Mouse (Mus musculus): ENCODE results near the gene Twf1. TPM values are rescaled to one million over a fixed set of nuclear protein-coding genes. Genes with fewer than 3 reads are reported as not detected.

Twf1 gene
- polyA plus RNA-seq (2015; fragmentation: Nextera tagmentation; extraction: Ambion mirVana), result 88.5 and 102 TPM in 2 replicates

- Histone ChIP-seq H3K9ac (replicated peaks; ENCODE audit: low read depth, low read length) (peak within 1 kb of the TSS; percentile 97), H3K9me3 (ENCODE audit: control insufficient read depth, low read length) (no peaks in the 10 kb centered on the region), H3K27ac (ENCODE audit: low read length) (peak within 1 kb of the TSS; percentile 78), H3K4me2 (ENCODE audit: low read length) (peak within 1 kb of the TSS; percentile 80), H3K4me3 (replicated peaks; ENCODE audit: low read length) (peak within 1 kb of the TSS; percentile 96), H3K27me3 (replicated peaks; ENCODE audit: control insufficient read depth, insufficient read depth, low read length) (no peaks in the 10 kb centered on the region), H3K4me1 (replicated peaks; ENCODE audit: control insufficient read depth, insufficient read depth, low read length) (peaks cover 11% of the 10 kb centered on the region), H3K36me3 (ENCODE audit: control insufficient read depth, insufficient read depth) (peaks cover 7% of the 10 kb centered on the region)
- ATAC-seq, result peak; percentile 100
- WGBS, result 0% methylated on average over 66 of the region's 70 CpGs
These were observed at the start of gene Twf1 for GRCm38 (mm10) chr15:94589219-94590075. Twf1 (minus strand) TSS chr15:94589889.

GRCm38 (mm10) chr15:94639126-94639525 is 49.4 kb upstream of the Twf1 start:
- Histone ChIP-seq H3K4me1 (replicated peaks; ENCODE audit: control insufficient read depth, insufficient read depth, low read length) (0 out of 2 replicates have a peak, but pooled peaks cover 6% of the 10 kb centered on the region), H3K9ac (replicated peaks; ENCODE audit: low read depth, low read length) (no peak overlapping the region), H3K36me3 (ENCODE audit: control insufficient read depth, insufficient read depth) (no peaks in the 10 kb centered on the region), H3K27me3 (replicated peaks; ENCODE audit: control insufficient read depth, insufficient read depth, low read length) (peaks cover 7% of the 10 kb centered on the region), H3K27ac (ENCODE audit: low read length) (no peak overlapping the region), H3K4me3 (replicated peaks; ENCODE audit: low read length) (no peak overlapping the region), H3K9me3 (ENCODE audit: control insufficient read depth, low read length) (no peaks in the 10 kb centered on the region), H3K4me2 (ENCODE audit: low read length) (no peak overlapping the region)
- 96% methylated on average over 2 of the region's 2 CpGs for WGBS
- no peak for ATAC-seq

GRCm38 (mm10) chr15:94638207-94638606 is 48.5 kb upstream of the Twf1 start:
- no peaks in the 10 kb centered on the region for H3K36me3 ChIP-seq (ENCODE audit: control insufficient read depth, insufficient read depth)
- H3K27ac ChIP-seq (ENCODE audit: low read length), result no peak overlapping the region
- whole genome bisulfite sequencing, result 71% methylated on average over 2 of the region's 2 CpGs
- no peaks in the 10 kb centered on the region for H3K9me3 ChIP-seq (ENCODE audit: control insufficient read depth, low read length)
- no peak for ATAC-seq
- no peak overlapping the region for H3K9ac ChIP-seq (replicated peaks; ENCODE audit: low read depth, low read length)
- H3K4me1 ChIP-seq (replicated peaks; ENCODE audit: control insufficient read depth, insufficient read depth, low read length), result 0 out of 2 replicates have a peak, but pooled peaks cover 6% of the 10 kb centered on the region
- H3K4me3 ChIP-seq (replicated peaks; ENCODE audit: low read length), result no peak overlapping the region
- H3K27me3 ChIP-seq (replicated peaks; ENCODE audit: control insufficient read depth, insufficient read depth, low read length), result peaks cover 3% of the 10 kb centered on the region
- no peak overlapping the region for H3K4me2 ChIP-seq (ENCODE audit: low read length)

- no peak overlapping the region for H3K4me2 ChIP-seq (ENCODE audit: low read length)
- WGBS, result 84% methylated on average over 11 of the region's 11 CpGs
- H3K4me3 ChIP-seq (replicated peaks; ENCODE audit: low read length), result no peak overlapping the region
- no peak overlapping the region for H3K9ac ChIP-seq (replicated peaks; ENCODE audit: low read depth, low read length)
- H3K36me3 ChIP-seq (ENCODE audit: control insufficient read depth, insufficient read depth), result no peaks in the 10 kb centered on the region
- H3K4me1 ChIP-seq (replicated peaks; ENCODE audit: control insufficient read depth, insufficient read depth, low read length), result no peaks in the 10 kb centered on the region; the same call in 1 of the 2 replicates
- no peak overlapping the region for H3K27ac ChIP-seq (ENCODE audit: low read length)
- peaks cover 12% of the 10 kb centered on the region for H3K27me3 ChIP-seq (replicated peaks; ENCODE audit: control insufficient read depth, insufficient read depth, low read length)
- ATAC-seq, result no peak
- H3K9me3 ChIP-seq (ENCODE audit: control insufficient read depth, low read length), result no peaks in the 10 kb centered on the region
These were observed 44.8 kb upstream of the Twf1 start for GRCm38 (mm10) chr15:94634524-94634923.

GRCm38 (mm10) chr15:94630553-94630952 is 40.9 kb upstream of the Twf1 start:
- Histone ChIP-seq H3K27ac (ENCODE audit: low read length) (no peak overlapping the region), H3K36me3 (ENCODE audit: control insufficient read depth, insufficient read depth) (no peaks in the 10 kb centered on the region), H3K4me1 (replicated peaks; ENCODE audit: control insufficient read depth, insufficient read depth, low read length) (peaks cover 4% of the 10 kb centered on the region; the same call in 1 of the 2 replicates), H3K4me2 (ENCODE audit: low read length) (no peak overlapping the region), H3K4me3 (replicated peaks; ENCODE audit: low read length) (no peak overlapping the region), H3K27me3 (replicated peaks; ENCODE audit: control insufficient read depth, insufficient read depth, low read length) (peaks cover 12% of the 10 kb centered on the region), H3K9me3 (ENCODE audit: control insufficient read depth, low read length) (no peaks in the 10 kb centered on the region), H3K9ac (replicated peaks; ENCODE audit: low read depth, low read length) (no peak overlapping the region)
- WGBS, result 84% methylated on average over 4 of the region's 4 CpGs
- ATAC-seq, result no peak

GRCm38 (mm10) chr15:94628830-94629601 is 39.3 kb upstream of the Twf1 start, which contains the start of gene Tmem117:
Tmem117 (plus strand) TSS chr15:94629232.
- Histone ChIP-seq H3K27ac (ENCODE audit: low read length) (no peak within 1 kb of the TSS), H3K4me2 (ENCODE audit: low read length) (peak within 1 kb of the TSS; percentile 99), H3K9ac (replicated peaks; ENCODE audit: low read depth, low read length) (peak within 1 kb of the TSS; percentile 67), H3K9me3 (ENCODE audit: control insufficient read depth, low read length) (no peaks in the 10 kb centered on the region), H3K27me3 (replicated peaks; ENCODE audit: control insufficient read depth, insufficient read depth, low read length) (peaks cover 12% of the 10 kb centered on the region), H3K4me3 (replicated peaks; ENCODE audit: low read length) (peak within 1 kb of the TSS; percentile 61), H3K36me3 (ENCODE audit: control insufficient read depth, insufficient read depth) (no peaks in the 10 kb centered on the region), H3K4me1 (replicated peaks; ENCODE audit: control insufficient read depth, insufficient read depth, low read length) (peaks cover 4% of the 10 kb centered on the region; the same call in 1 of the 2 replicates)
- WGBS, result under 1% methylated on average over 90 of the region's 96 CpGs
- ATAC-seq, result peak; percentile 71

- Histone ChIP-seq H3K4me1 (replicated peaks; ENCODE audit: control insufficient read depth, insufficient read depth, low read length) (peaks cover 4% of the 10 kb centered on the region; the same call in 1 of the 2 replicates), H3K9ac (replicated peaks; ENCODE audit: low read depth, low read length) (peak overlapping the region; percentile 67; the same call in 1 of the 2 replicates), H3K27me3 (replicated peaks; ENCODE audit: control insufficient read depth, insufficient read depth, low read length) (peaks cover 12% of the 10 kb centered on the region), H3K9me3 (ENCODE audit: control insufficient read depth, low read length) (no peaks in the 10 kb centered on the region), H3K4me2 (ENCODE audit: low read length) (peak overlapping the region; percentile 99), H3K4me3 (replicated peaks; ENCODE audit: low read length) (peak overlapping the region; percentile 61), H3K36me3 (ENCODE audit: control insufficient read depth, insufficient read depth) (no peaks in the 10 kb centered on the region), H3K27ac (ENCODE audit: low read length) (no peak overlapping the region)
- WGBS, result 49% methylated on average over 2 of the region's 2 CpGs
- peak; percentile 12; the same call in 1 of the 2 replicates for ATAC-seq
These were observed 38.8 kb upstream of the Twf1 start for GRCm38 (mm10) chr15:94628463-94628829.

GRCm38 (mm10) chr15:94620909-94621308 is 31.2 kb upstream of the Twf1 start:
- Histone ChIP-seq H3K27ac (ENCODE audit: low read length) (no peak overlapping the region), H3K4me1 (replicated peaks; ENCODE audit: control insufficient read depth, insufficient read depth, low read length) (no peaks in the 10 kb centered on the region), H3K4me3 (replicated peaks; ENCODE audit: low read length) (no peak overlapping the region), H3K9me3 (ENCODE audit: control insufficient read depth, low read length) (no peaks in the 10 kb centered on the region), H3K4me2 (ENCODE audit: low read length) (no peak overlapping the region), H3K9ac (replicated peaks; ENCODE audit: low read depth, low read length) (no peak overlapping the region), H3K27me3 (replicated peaks; ENCODE audit: control insufficient read depth, insufficient read depth, low read length) (no peaks in the 10 kb centered on the region), H3K36me3 (ENCODE audit: control insufficient read depth, insufficient read depth) (no peaks in the 10 kb centered on the region)
- ATAC-seq, result no peak

GRCm38 (mm10) chr15:94616036-94616435 is 26.3 kb upstream of the Twf1 start:
- H3K4me2 ChIP-seq (ENCODE audit: low read length), result no peak overlapping the region
- no peaks in the 10 kb centered on the region for H3K27me3 ChIP-seq (replicated peaks; ENCODE audit: control insufficient read depth, insufficient read depth, low read length)
- no peaks in the 10 kb centered on the region for H3K4me1 ChIP-seq (replicated peaks; ENCODE audit: control insufficient read depth, insufficient read depth, low read length)
- no peaks in the 10 kb centered on the region for H3K36me3 ChIP-seq (ENCODE audit: control insufficient read depth, insufficient read depth)
- ATAC-seq, result no peak
- no peak overlapping the region for H3K27ac ChIP-seq (ENCODE audit: low read length)
- no peak overlapping the region for H3K4me3 ChIP-seq (replicated peaks; ENCODE audit: low read length)
- WGBS, result 91% methylated on average over 11 of the region's 11 CpGs
- H3K9ac ChIP-seq (replicated peaks; ENCODE audit: low read depth, low read length), result no peak overlapping the region
- no peaks in the 10 kb centered on the region for H3K9me3 ChIP-seq (ENCODE audit: control insufficient read depth, low read length)
